Mouse (Mus musculus) ES-E14 (cell line): Measurements from ENCODE around the gene Mrpl2. TPM values are rescaled to one million over a fixed set of nuclear protein-coding genes. Genes with fewer than 3 reads are reported as not detected.

Source experiments
- DNase-seq: peaks from one replicate; pipeline ENCODE4 v3.0.0-alpha.2; 2013; ENCODE audit warnings: low read depth, low spot score
- H3K27ac ChIP-seq: 2 replicates; pipeline ENCODE4 v1.5.1; 2012; ENCODE audit warnings: low read depth, mild to moderate bottlenecking, low read length, moderate library complexity, mixed read lengths; ENCODE audit not compliant: poor library complexity, insufficient read depth, severe bottlenecking
- H3K36me3 ChIP-seq: 2 replicates; pipeline ENCODE4 v1.6.1; 2012; ENCODE audit warnings: mild to moderate bottlenecking, low read length, moderate library complexity, mixed read lengths; ENCODE audit not compliant: control insufficient read depth, poor library complexity, insufficient read depth, severe bottlenecking
- H3K4me1 ChIP-seq, 2 experiments: fragments of 150-350 bp in 1 of 2; sonication (generic) in 1 of 2; 2 replicates each; pipeline ENCODE4 v1.6.1; 2012; ENCODE audit warnings: low read length in 2 of 2, mild to moderate bottlenecking in 1 of 2, mixed read lengths in 1 of 2; ENCODE audit not compliant: control insufficient read depth in 2 of 2, insufficient read depth in 2 of 2, poor library complexity in 1 of 2
- H3K4me3 ChIP-seq, 2 experiments: fragments of 150-350 bp in 1 of 2; sonication (generic) in 1 of 2; 2 replicates each; pipeline ENCODE4 v1.5.1; 2012; ENCODE audit warnings: low read length in 2 of 2, low read depth in 1 of 2, mild to moderate bottlenecking in 1 of 2, mixed read lengths in 1 of 2; ENCODE audit not compliant: insufficient read depth in 1 of 2, poor library complexity in 1 of 2, severe bottlenecking in 1 of 2
- H3K9ac ChIP-seq: 2 replicates; pipeline ENCODE4 v1.6.1; 2012; ENCODE audit warnings: low read depth, mild to moderate bottlenecking, low read length, mixed read lengths; ENCODE audit not compliant: poor library complexity, insufficient read depth, severe bottlenecking
- H3K9me3 ChIP-seq: fragments of 150-350 bp; sonication (generic); 2 replicates; pipeline ENCODE4 v1.6.1; 2012; ENCODE audit warnings: low read depth, mild to moderate bottlenecking, low read length; ENCODE audit not compliant: control insufficient read depth, insufficient read depth
- CHD2 ChIP-seq: IDR thresholded peaks from 2 replicates; pipeline ENCODE4 v1.6.1; 2014; ENCODE audit warnings: mild to moderate bottlenecking, low read depth, low read length, inconsistent platforms
- HCFC1 ChIP-seq: IDR thresholded peaks from 2 replicates; pipeline ENCODE4 v1.6.1; 2012; ENCODE audit warnings: low read length, inconsistent platforms, borderline replicate concordance; ENCODE audit not compliant: insufficient read depth
- MAFK ChIP-seq: IDR thresholded peaks from 2 replicates; pipeline ENCODE4 v1.6.1; 2014; ENCODE audit warnings: mild to moderate bottlenecking, low read depth, low read length, inconsistent platforms; ENCODE audit not compliant: insufficient read depth
- ZC3H11A ChIP-seq: IDR thresholded peaks from 2 replicates; pipeline ENCODE4 v1.6.1; 2012; ENCODE audit warnings: low read depth, mild to moderate bottlenecking, inconsistent platforms, low read length, borderline replicate concordance
- ZNF384 ChIP-seq: IDR thresholded peaks from 2 replicates; pipeline ENCODE4 v1.6.1; 2012; ENCODE audit warnings: low read depth, low read length, inconsistent platforms
- in situ Hi-C, 2 experiments: fragments of 600-800 bp; cut with MboI; formaldehyde crosslinking; loops; one replicate each; pipeline ENCODE4 v1.15.1; 2025; ENCODE audit warnings: low sequenced_read_pairs in 2 of 2, inconsistent platforms in 1 of 2; ENCODE audit not compliant: unreplicated experiment in 2 of 2
- total RNA-seq: library from RNA; depleted of rRNA; stranded (reverse); fragments of 300-350 nt; gene quantifications from 2 replicates; pipeline ENCODE4 v1.2.3, GENCODE M21; 2012

Mrpl2 gene
- total RNA-seq, 1 experiment = 205 TPM

- H3K27ac ChIP-seq = peak overlapping the region; percentile 93
- peak; percentile 16; the same call in 1 of the 2 replicates for TF ChIP-seq HCFC1
- TF ChIP-seq ZNF384 = no peak
- no peak for TF ChIP-seq ZC3H11A
- peaks cover 5% of the 10 kb centered on the region; the same call in 1 of the 2 replicates for H3K36me3 ChIP-seq
- in situ Hi-C loops = no loop called here
- peak overlapping the region; percentile 53 to 77 for H3K4me3 ChIP-seq
- peak overlapping the region; percentile 49 for H3K9ac ChIP-seq
- DNase-seq = peak; percentile 54
- peaks cover 10 to 41% of the 10 kb centered on the region in 2 experiments for H3K4me1 ChIP-seq
- no peaks in the 10 kb centered on the region for H3K9me3 ChIP-seq
Measured at GRCm38 (mm10) chr17:46629685-46630441, 16.2 kb upstream of the Mrpl2 start.

- H3K9me3 ChIP-seq = no peaks in the 10 kb centered on the region
- DNase-seq = no peak
- in situ Hi-C loops = no loop called here
- H3K4me1 ChIP-seq = peaks cover 0 to 25% of the 10 kb centered on the region in 2 experiments; a peak in 2 of 4 replicates
- H3K27ac ChIP-seq = peak overlapping the region; percentile 41; the same call in 1 of the 2 replicates
- no peak for TF ChIP-seq ZNF384
- H3K9ac ChIP-seq = no peak overlapping the region
- H3K36me3 ChIP-seq = peaks cover 2% of the 10 kb centered on the region; the same call in 1 of the 2 replicates
- no peak overlapping the region for H3K4me3 ChIP-seq
Measured at GRCm38 (mm10) chr17:46636831-46637523, 9.1 kb upstream of the Mrpl2 start.

- Histone ChIP-seq H3K4me3 (peak overlapping the region in 1 of 2 experiments; percentile 17; a peak in 2 of 4 replicates), H3K36me3 (no peaks in the 10 kb centered on the region)
Measured at GRCm38 (mm10) chr17:46639929-46640328, 6.1 kb upstream of the Mrpl2 start.

DNA sequence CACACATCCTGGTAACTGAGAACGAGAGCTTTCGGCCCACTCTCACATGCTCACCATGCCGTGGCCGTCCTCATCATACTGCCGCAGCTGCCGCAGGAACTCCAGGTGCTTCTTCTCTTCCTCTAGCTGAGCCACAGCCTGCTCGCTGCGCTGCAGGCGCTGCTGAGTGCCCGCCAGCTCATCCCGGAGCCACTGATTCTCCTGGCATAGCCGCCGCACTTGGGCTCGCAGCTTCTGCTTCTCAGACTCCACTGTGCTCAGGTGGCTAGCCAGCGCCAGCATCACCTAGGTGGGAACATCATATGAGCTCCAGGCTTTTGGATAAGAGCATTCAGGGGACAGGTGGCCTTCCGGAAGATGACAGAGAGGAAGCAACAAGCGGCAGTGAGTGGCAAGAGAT lies 4.0 kb upstream of the Mrpl2 start:
- H3K9me3 ChIP-seq = no peaks in the 10 kb centered on the region
- H3K36me3 ChIP-seq = no peaks in the 10 kb centered on the region
- peak overlapping the region in 1 of 2 experiments; percentile 16; a peak in 1 of 4 replicates for H3K4me3 ChIP-seq
- TF ChIP-seq MAFK (no peak), ZC3H11A (no peak), CHD2 (no peak), HCFC1 (no peak), ZNF384 (no peak)
- H3K9ac ChIP-seq = peak overlapping the region; percentile 24; the same call in 1 of the 2 replicates
- in situ Hi-C loops = no loop called here
- H3K4me1 ChIP-seq = peaks cover 4 to 14% of the 10 kb centered on the region in 2 experiments; a peak in 1 of 4 replicates
- DNase-seq = no peak
- no peak overlapping the region for H3K27ac ChIP-seq

More at GRCm38 (mm10) chr17:46639929-46640328, 6.1 kb upstream of the Mrpl2 start:
- no peaks in the 10 kb centered on the region for H3K9me3 ChIP-seq
- no peak for DNase-seq
- TF ChIP-seq HCFC1 (no peak), ZNF384 (no peak)
- peaks cover 0 to 23% of the 10 kb centered on the region in 2 experiments; a peak in 2 of 4 replicates for H3K4me1 ChIP-seq
- no peak overlapping the region for H3K27ac ChIP-seq
- H3K9ac ChIP-seq = no peak overlapping the region
- in situ Hi-C loops = no loop called here
